Mouse (Mus musculus) megakaryocyte, embryonic 14.5 days (primary cell): ENCODE measurements around the gene Rpl5.

ENCODE experiments used
- FLI1 ChIP-seq: IDR thresholded peaks from 2 replicates; pipeline ENCODE4 v1.6.1; 2012; ENCODE audit warnings: low read length, inconsistent platforms, mixed read lengths
- GATA1 ChIP-seq: IDR thresholded peaks from 3 replicates; pipeline ENCODE4 v1.6.1; 2012; ENCODE audit warnings: mixed read lengths, low read length, inconsistent platforms, borderline replicate concordance

DNA sequence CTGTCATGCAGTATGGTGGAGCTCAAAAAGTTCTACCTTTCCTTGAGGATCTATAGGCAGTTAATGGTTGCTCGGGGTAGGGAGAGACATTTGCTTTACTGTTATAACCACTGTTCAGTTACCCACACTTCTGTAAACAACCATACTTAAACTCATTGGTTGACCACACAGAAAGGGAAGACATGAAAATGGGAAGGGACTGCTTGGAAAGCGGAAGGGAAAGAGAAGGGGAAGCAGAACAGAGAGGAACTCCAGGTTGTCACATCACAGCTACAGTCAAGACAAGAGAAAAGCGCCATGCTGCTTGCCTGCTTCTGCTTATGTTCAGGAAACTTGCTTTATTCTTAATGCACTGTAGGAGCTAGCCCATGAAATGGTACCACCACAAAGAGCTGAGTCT is 49.3 kb downstream of the Rpl5 start:
- TF ChIP-seq GATA1 (no peak), FLI1 (no peak)
